Mouse (Mus musculus): ENCODE results near the gene Itpr2.

The Itpr2 gene

DNA sequence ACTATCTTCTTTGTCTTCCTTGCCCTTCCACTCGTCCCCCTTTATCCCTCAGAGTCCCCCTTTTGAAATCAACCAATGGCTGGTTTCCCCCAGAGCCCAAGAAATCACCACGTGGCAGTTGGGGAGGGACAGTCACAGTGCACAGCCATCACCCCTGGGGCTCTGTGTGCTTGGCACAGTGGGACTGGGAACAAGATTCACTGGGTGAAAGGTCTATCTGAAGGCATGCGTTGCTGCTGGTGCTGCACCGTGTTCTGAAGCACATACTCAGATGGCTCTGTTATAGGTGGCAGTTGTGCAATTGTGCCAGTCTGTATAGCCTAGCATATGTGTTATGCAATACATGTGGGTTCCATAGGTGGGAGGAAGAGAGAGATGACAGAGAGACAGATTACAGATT, 154.5 kb downstream of the Itpr2 start:
- DNase-seq (ENCODE audit: low read depth, low spot score) = no peak

- no peak for DNase-seq (ENCODE audit: low read depth, low spot score)
Measured at GRCm38 (mm10) chr6:146346545-146347195, 155.4 kb downstream of the Itpr2 start.

DNA sequence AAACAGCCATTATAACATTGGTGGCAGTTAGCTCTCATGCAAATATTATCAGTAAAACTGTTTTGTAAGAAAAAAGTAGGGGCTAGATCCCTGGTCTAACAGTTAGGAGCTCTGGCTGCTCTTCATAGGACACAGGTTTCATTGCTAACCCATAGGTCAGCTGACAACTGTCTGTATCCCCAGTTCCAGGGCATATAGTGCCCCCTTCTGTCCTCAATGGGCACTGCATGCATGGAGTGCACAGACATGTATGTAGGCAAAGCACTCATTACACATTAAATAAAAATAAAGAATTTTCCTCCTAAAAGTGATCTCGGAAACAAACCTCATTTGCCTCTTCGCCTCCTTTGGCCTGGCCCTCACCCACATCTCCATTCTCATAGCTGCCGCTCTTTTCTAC, 157.3 kb downstream of the Itpr2 start:
- peak; percentile 53 for DNase-seq (ENCODE audit: low read depth, low spot score)

DNA sequence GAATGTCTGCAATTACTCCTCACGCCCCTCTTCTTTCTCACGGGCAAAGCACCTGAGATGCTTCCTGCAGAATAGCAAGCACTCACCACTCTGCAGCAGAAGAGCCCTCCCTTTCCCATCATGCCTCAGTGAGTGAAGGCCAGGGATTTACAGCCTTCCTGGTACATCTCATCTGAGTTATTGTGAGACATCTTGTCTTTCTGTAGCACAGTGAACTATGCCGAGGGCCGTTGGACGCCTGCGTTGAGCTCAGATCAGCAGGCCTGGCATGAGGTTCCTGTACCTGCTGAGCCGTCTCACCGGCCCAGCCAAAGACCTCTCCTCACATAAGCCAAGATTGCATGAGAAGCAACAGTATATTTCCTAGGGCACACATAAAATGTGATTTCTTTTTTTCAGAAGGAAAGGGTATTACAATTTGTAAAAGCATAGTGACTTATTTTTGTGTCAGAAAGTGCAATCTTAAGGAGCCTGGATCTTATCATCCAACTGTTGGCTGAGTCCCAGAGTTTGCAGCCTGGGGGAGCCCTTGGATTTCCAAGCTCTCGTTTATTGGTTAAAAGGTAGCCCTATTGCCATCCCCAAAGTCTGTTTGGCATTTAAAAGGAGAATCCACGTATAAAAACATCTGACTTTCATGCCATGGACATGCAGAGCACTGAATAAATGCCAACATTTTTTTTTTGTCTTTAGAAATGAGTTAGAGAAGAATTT, 158.2 kb downstream of the Itpr2 start:
- no peak for DNase-seq (ENCODE audit: low read depth, low spot score)

DNA sequence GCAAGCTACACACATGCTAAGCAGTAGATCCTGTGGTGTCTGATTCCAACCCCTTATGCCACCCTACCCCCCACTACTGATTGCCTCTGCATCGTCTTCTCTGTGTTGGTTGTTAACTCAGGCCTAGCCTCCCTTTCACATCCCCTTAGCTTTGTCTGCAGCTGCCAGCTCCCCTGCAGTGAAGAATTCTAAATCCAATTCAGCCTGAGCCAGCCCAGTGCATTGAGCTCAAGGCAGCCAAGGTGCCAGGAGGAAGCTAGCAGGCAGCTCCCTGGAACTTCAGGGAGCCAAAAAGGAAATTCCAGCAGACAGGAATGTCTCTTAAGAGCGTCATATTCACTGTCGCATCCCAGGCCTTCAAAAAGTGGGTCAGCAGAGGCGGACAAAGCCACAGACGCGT, 159.0 kb downstream of the Itpr2 start:
- DNase-seq (ENCODE audit: low read depth, low spot score) = no peak

- no peak for DNase-seq (ENCODE audit: low read depth, low spot score)
Measured at GRCm38 (mm10) chr6:146341934-146342333, 160.1 kb downstream of the Itpr2 start.

GRCm38 (mm10) chr6:146341413-146341812, 160.6 kb downstream of the Itpr2 start:
- no peak for DNase-seq (ENCODE audit: low read depth, low spot score)

- DNase-seq (ENCODE audit: low read depth, low spot score) = no peak
Measured at GRCm38 (mm10) chr6:146340951-146341350, 161.1 kb downstream of the Itpr2 start.

DNA sequence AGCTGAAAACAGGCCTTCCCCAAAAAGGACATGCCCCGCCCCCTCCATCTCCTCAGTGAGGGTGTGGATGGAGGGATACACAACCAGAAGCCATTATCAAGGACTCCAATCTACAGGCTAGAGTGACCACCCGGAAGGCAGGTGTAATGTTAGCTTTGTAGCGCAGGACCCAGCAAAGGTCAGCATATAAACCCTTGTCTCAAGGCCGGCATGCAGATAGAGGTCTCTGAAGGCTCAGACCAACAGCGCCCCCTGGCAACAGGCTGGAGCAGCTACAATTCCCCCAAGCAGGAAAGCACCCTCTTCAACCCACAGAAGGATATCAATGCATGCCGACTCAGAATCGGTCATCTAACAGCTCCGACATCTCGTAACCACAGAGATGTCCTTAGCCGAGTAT, 162.2 kb downstream of the Itpr2 start:
- peak; percentile 70 for DNase-seq (ENCODE audit: low read depth, low spot score)

- DNase-seq (ENCODE audit: low read depth, low spot score) = no peak
Measured at GRCm38 (mm10) chr6:146337237-146337636, 164.8 kb downstream of the Itpr2 start.

GRCm38 (mm10) chr6:146335191-146335590, 166.8 kb downstream of the Itpr2 start:
- DNase-seq (ENCODE audit: low read depth, low spot score) = no peak

DNA sequence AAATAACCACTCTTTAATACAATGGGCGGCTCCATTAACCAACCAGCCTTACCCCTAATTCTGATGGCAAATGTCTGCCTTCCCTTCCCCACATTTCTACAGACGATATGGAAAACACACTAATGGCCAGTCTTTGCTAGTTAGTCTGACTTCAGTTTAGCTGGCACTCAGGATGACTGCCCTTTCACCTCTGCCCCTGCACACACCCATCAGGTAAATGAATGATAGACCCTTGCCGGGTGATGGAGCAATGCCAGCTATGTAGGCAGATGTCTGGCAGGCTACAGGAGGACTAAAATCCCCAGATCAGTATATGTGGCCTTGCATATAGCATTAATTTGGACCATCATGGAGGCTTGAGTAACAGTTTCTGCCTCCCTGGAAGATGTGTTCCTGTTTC, 168.5 kb downstream of the Itpr2 start:
- no peak for DNase-seq (ENCODE audit: low read depth, low spot score)

- no peak for DNase-seq (ENCODE audit: low read depth, low spot score)
Measured at GRCm38 (mm10) chr6:146331017-146331669, 170.9 kb downstream of the Itpr2 start.

GRCm38 (mm10) chr6:146329079-146329478, 172.9 kb downstream of the Itpr2 start:
- no peak for DNase-seq (ENCODE audit: low read depth, low spot score)

DNA sequence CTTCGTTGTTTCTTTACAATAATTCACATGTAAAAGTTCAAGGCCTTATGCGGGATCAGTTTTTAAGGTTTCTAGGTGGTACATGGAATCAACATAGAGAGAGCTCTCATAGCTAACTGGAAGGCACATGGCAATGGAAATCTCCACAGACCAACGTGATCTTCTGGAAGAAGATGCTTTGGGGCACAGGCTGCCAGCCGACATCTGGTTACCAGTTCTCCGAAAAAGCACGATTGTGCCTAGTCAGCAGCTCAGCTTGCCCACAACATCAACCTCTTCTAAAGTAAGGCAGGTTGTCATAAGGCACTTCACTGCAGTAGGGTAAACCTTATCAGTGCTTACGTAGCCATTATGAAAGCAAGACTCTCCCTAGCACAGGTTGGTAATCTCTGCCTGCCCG, 175.4 kb downstream of the Itpr2 start:
- no peak for DNase-seq (ENCODE audit: low read depth, low spot score)

- DNase-seq (ENCODE audit: low read depth, low spot score) = no peak
Measured at GRCm38 (mm10) chr6:146324541-146325204, 177.3 kb downstream of the Itpr2 start.

GRCm38 (mm10) chr6:146322555-146322954, 179.5 kb downstream of the Itpr2 start:
- no peak for DNase-seq (ENCODE audit: low read depth, low spot score)

DNA sequence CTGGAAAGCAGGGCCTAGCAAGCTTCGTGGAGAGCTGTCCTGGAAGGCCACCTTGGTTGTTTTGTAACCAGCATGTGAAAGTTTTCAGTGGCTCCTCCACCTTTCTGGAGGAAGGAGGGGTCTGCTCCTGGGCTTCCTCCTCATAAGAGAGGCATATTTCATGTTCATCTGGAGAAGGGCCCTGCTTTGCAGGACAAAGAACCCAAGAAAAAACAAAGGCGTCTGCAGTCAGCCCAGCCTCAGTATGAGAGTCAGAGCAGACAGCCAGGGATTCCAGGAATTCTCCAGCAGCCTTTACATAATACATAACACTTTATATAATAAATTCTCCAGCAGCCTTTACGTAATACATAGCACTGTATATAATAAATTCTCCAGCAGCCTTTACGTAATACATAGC, 180.1 kb downstream of the Itpr2 start:
- DNase-seq (ENCODE audit: low read depth, low spot score) = no peak

- DNase-seq (ENCODE audit: low read depth, low spot score) = no peak
Measured at GRCm38 (mm10) chr6:146316415-146316814, 185.6 kb downstream of the Itpr2 start.

DNA sequence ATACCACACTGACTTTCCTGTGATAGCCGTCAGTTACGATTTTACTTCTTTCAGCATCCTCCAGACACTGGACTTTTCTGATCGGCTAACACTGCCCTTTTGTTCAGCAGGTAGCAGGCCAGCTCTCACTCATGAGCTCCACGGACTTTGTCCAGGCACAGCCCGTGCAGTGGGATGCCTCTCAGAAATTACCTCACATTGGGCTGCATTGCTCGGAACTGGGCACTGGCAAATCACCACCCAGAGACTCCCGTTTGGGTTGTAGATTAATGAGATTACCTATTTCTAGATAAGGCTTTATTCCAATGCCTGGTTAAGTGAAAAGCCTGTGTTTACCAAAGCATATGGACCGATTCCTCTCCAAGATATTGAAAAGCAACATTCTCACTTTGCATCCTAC, 186.9 kb downstream of the Itpr2 start:
- no peak for DNase-seq (ENCODE audit: low read depth, low spot score)

DNA sequence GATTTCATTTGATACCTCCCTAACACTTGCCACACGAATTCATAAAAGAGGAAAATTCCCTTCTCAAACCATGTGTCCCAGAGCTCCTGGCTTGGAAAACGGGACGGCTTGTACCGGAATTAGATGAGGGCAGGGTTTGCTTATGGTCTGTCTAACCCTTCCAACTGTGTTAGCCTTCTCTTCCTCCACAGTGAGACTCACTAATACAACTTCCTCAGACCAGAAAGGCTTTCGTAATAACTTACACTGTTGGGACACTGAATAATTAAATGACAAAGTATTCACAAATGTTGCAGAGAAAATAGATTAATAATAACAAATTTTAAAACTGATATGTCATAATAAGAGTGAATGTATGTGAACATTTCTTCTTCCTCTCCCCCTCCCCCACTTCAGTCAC, 187.7 kb downstream of the Itpr2 start:
- no peak for DNase-seq (ENCODE audit: low read depth, low spot score)

DNA sequence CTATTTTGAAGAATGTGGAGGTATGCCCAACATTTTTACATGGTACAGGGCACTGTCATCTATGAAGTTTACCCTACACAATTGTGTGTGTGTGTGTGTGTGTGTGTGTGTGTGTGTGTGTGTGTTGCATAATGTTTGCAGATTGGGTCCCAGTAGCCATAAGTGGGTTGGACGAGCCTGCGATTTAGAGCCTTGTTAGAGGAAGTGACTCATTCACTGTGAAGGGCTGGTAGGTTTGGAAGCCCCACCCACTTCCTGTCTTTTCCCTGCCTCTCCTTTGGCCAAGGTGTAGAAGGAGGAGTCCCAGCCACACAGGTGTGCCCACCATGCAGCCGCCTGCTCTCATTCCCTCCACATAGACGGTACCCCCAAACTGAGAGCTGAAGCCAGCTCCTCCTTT, 188.6 kb downstream of the Itpr2 start:
- DNase-seq (ENCODE audit: low read depth, low spot score) = peak; percentile 38
